Mouse (Mus musculus) frontal cortex, postnatal 36 days (tissue): ENCODE measurements around the gene Spred1.
"Not testable (repeated sequence)": the region's sequence is repeated elsewhere in the genome, so short reads cannot be mapped to it uniquely, and the experiment has no call there.

Experiments used
- DNase-seq, 2 experiments: peaks; one replicate each; pipeline ENCODE4 v3.0.0; 2022; ENCODE audit warnings: low spot score in 2 of 2

The Spred1 gene

DNA sequence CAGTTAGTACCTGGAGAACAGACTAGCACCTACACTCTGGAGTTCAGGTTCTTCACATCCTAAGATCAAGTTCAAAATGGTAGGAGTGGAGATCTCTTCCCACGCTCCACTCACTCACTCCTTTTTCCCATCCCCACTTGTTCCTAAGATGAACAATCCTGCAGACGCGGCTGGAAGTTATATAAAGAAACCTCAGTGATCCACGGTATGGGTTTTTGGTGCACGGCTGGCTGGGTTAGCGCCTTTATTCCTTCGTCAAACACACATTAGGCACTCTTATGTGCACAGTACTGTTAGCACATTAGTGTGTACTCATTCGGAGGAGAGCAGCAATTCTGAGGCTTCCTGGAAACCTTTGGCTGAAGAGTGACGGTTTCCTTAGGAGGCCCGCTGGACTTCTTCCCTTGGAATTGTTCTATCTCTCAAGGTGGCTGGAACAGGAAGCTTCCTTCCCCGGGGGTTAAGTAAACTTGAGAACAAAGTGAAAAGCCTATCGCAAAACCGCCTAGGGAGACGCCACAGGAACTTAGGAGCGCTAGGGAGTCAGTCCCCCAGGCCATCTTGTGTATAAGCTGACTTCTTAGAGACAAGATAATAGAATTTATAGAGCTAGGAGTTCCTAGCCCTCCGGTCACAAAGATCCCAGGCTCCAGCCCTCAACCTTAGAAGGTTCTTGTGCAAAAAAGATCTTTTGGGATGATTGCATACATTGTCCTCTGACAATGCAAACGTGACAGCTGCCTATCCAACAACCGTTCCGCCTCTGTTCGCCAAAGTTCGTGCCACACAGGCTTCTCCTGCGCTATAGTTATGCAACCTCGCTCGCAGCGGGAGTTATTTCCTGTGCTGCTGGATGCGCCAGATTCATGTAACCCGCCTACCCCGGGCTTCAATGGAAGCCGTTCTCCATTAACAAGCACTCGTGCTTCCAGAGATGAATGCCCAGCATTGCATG lies 1.6 kb upstream of the Spred1 start:
- peak; percentile 85 to 89 for DNase-seq

- DNase-seq = peak; percentile 88 to 91
Measured at GRCm38 (mm10) chr2:117120246-117121211, 645 bp upstream of the Spred1 start.

GRCm38 (mm10) chr2:117121984-117122605 lies 921 bp downstream of the Spred1 start:
- no peak for DNase-seq

DNA sequence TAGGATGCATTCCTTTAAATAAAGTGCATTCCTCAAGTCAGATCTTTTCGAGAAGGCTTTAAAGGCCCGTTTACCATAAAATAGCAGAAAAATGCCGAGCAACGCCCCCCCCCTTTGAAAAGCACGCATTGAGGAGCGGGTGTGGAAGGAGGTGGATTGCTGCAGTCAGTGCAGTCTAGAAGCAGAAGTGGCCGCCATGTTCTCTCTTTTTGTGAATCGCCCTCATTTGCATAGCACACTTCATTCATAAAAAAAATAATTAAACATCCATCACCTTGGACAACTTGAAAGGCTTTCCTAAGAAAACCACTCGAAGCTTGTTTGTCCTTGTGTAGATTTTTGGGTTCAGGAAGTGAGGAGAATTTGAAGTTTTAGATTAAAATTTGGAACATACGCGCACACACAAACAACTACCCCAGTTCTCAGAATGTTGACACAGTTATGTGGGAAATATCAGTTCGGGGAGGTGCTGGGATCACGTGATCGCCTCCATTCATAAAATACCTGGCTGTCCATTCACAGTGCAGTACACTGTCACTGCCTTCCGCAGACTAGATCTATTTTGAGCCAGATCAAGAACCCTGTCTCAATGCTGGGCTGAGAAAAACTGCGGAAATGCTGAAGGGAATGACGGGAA lies 1.6 kb downstream of the Spred1 start:
- peak; percentile 42 to 54 for DNase-seq

GRCm38 (mm10) chr2:117123701-117124100 lies 2.5 kb downstream of the Spred1 start:
- DNase-seq = no peak

- no peak for DNase-seq
Measured at GRCm38 (mm10) chr2:117124839-117125238, 3.7 kb downstream of the Spred1 start.

- no peak for DNase-seq
Measured at GRCm38 (mm10) chr2:117129156-117129555, 8.0 kb downstream of the Spred1 start.

DNA sequence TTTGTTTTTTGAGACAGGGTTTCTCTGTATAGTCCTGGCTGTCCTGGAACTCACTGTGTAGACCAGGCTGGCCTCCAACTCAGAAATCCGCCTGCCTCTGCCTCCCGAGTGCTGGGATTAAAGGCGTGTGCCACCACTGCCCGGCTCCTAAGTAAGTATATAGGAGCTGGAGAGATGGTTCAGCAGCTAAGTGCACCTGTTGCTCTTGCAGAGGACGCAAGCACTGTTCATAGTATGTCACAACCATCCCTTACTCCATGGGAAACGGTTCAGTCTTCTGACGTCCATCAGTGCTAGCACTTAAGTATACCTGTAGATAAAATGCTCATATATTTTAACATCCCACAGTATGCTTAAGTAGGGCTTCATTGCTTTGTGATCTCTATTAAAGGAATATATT lies 9.9 kb downstream of the Spred1 start:
- not testable (repeated sequence) for DNase-seq

DNA sequence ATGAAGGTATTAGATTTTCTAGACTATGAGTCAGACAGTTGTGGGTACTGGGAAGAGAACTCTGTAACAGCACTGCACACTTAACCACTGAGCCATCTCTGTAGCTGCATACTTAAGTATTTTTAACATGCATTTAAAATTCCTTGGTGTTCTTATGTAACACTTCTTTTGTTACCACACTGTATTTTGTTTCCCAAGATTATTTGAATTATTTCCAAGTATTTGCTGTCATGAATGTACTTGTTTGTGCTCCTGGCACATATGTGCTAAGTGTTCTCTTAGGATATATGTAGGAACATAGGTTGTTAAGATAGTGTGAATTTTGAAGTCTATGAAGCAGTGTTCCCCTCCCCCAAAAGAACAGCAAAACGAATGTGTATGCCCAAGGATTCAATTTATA lies 10.7 kb downstream of the Spred1 start:
- DNase-seq = no peak

- no peak for DNase-seq
Measured at GRCm38 (mm10) chr2:117133541-117133940, 12.4 kb downstream of the Spred1 start.

DNA sequence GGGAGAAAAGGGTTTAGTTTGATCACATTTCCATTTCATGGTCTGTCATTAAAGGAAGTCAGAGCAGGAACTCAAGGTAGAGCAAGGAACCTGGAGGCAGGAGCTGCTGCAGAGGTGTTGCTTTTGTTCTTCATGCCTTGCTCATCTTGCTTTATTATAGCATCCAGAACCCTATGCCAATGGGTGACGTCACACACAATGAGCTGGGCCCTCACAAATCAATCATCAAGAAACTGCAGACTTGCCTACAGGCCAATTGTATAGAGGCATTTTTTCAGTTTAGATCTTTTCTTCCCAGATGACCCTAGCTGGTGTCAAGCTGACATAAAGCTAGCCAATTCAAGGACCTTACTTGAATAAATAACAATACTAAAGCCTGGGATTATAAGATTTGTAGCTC lies 16.6 kb downstream of the Spred1 start:
- no peak for DNase-seq

DNA sequence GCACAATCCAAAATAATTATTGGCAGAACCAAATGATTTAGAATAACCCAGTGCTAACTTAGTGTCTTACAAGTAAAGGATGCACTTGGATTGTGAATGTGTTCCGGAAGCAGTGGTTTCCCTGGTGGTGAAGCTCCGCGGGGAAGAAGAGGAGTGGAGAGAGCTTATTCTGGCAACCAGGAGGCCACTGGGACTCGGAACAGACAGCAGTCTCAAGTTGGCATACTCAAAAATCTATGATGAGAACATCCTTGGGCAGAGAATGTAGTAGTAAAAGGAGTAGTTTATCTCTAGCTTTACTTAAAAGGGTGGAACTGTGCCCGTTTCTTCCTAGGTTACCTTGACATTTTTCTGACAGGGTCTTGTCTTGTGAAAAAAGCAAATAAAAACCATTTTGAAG lies 17.8 kb downstream of the Spred1 start:
- no peak for DNase-seq

- no peak for DNase-seq
Measured at GRCm38 (mm10) chr2:117139977-117140376, 18.8 kb downstream of the Spred1 start.

DNA sequence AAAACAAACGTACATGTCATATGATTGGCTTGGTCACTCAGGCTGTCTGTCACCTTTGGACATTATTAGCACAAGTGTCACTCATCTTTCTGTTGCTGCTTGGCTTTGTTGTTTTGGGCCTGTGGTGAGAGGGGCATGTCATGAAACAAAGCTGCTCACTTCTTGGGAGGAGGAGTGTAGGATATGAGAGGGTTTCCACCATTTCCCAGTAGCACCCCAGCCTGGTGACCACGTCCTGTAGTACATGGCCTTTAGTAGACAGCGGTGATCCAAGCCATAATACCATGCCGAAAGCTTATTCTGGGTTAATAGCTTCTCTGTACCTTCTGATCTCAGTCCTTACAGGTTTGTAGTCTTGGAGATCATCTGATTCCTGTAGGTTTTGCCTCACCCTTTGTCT lies 21.9 kb downstream of the Spred1 start:
- DNase-seq = no peak

- DNase-seq = no peak
Measured at GRCm38 (mm10) chr2:117146026-117146425, 24.9 kb downstream of the Spred1 start.

- DNase-seq = no peak
Measured at GRCm38 (mm10) chr2:117146617-117147016, 25.4 kb downstream of the Spred1 start.

GRCm38 (mm10) chr2:117152161-117152560 lies 31.0 kb downstream of the Spred1 start:
- no peak for DNase-seq

- no peak for DNase-seq
Measured at GRCm38 (mm10) chr2:117168379-117168778, 47.2 kb downstream of the Spred1 start.

DNA sequence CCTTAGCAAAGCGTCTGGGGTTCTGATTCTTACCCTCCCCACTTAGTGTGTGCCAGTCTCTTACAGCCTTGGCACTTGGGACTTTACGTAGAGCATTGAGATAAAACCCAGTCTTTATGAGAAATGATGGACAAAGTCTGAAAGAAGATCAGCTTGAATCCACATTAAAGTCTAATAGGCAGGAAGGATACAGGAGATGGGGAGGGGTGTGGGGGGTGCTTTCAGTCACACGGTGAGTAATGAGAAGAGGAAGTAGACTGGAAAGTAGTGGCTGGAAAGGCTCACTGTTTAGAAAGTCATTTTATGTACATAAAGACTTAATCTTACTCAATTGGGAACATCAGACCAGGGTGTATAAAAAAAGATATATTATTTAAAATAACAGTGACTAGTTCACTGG lies 47.9 kb downstream of the Spred1 start:
- DNase-seq = no peak

DNA sequence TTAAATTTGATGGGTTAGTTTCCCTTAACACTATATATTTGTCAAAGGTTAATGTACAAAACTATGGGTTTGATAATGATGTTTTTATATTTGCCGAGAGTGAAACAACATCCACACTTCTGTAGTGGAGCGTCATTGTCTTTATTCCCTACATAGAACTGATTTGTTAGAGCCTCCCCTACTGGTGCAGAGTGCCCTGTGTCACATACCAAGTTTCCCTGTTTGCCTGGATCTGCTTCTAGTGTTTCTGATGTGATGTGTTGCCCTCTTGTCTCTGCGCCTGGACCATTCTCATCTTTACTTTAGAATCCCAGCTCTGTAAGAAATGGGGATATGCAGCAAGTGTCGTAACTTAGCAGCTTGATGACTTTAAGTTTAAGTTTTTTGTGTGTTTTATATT lies 51.8 kb downstream of the Spred1 start:
- no peak for DNase-seq

DNA sequence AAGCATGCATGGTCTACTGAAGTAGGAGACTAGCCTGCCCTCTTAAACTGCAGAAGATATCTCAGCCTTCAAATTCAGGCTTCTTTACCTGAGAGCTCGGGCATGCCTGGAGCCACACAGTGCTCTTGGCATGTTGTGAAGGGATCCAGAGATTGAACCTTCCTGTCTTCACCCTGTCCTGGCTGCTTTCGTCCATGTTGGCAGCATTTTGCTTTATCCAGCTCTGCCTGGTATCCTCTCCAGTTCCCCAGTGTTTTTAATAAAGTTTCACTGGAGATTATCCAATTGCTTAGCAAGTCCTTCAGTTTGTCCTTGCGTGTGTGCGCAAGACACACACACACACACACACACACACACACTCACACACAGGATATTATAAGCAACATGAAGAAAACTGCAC lies 54.9 kb downstream of the Spred1 start:
- DNase-seq = no peak
